Mouse (Mus musculus) C2C12 (cell line): ENCODE data around the gene Lbx1.

Source experiments
- CEBPB ChIP-seq: IDR thresholded peaks from one replicate; pipeline ENCODE4 v1.6.1; 2011; ENCODE audit warnings: low read depth, mild to moderate bottlenecking, control low read depth, moderate library complexity
- CTCF ChIP-seq: IDR thresholded peaks from one replicate; pipeline ENCODE4 v1.5.1; 2011; ENCODE audit not compliant: control insufficient read depth, insufficient read depth, insufficient read length
- MAX ChIP-seq: IDR thresholded peaks from one replicate; pipeline ENCODE4 v1.6.1; 2011; ENCODE audit warnings: mild to moderate bottlenecking, control low read depth
- MYOD1 ChIP-seq: IDR thresholded peaks from one replicate; pipeline ENCODE4 v1.6.1; 2011; ENCODE audit warnings: low read depth; ENCODE audit not compliant: control insufficient read depth, insufficient read length
- MYOG ChIP-seq: IDR thresholded peaks from one replicate; pipeline ENCODE4 v1.6.1; 2011; ENCODE audit not compliant: control insufficient read depth, insufficient read length; ENCODE audit errors: extremely low read depth
- USF1 ChIP-seq: IDR thresholded peaks from one replicate; pipeline ENCODE4 v1.6.1; 2011; ENCODE audit warnings: low read depth, mild to moderate bottlenecking, control low read depth, moderate library complexity

GRCm38 (mm10) chr19:45228781-45229180, 6.8 kb downstream of the Lbx1 start:
- TF ChIP-seq CTCF = no peak
- TF ChIP-seq CEBPB = no peak
- TF ChIP-seq USF1 = no peak
- TF ChIP-seq MYOD1 = no peak
- no peak for TF ChIP-seq MYOG
- no peak for TF ChIP-seq MAX
